Mouse (Mus musculus): ENCODE results near the gene Slc6a13.

GRCm38 (mm10) chr6:121363956-121364355, 63.9 kb downstream of the Slc6a13 start:
- TF ChIP-seq ZNF384 (IDR thresholded peaks at IDR 0.05; ENCODE audit: low read depth, low read length) (no peak), MAX (IDR thresholded peaks at IDR 0.05; ENCODE audit: low read length) (no peak), USF1 (IDR thresholded peaks at IDR 0.05; ENCODE audit: low read depth, low read length) (no peak), EP300 (IDR thresholded peaks at IDR 0.05; ENCODE audit: low read length) (no peak), MXI1 (IDR thresholded peaks at IDR 0.05; ENCODE audit: low read depth, low read length) (no peak), CTCF (conservative IDR thresholded peaks at IDR 0.05 in 1 of 2, IDR thresholded peaks at IDR 0.05 in 1 of 2; ENCODE audit: low read depth in 2 of 2, low read length in 2 of 2) (no peak), NRF1 (IDR thresholded peaks at IDR 0.05; ENCODE audit: low read depth, low read length) (no peak), POLR2A (IDR thresholded peaks at IDR 0.05; ENCODE audit: low read depth, low read length) (no peak), CHD2 (IDR thresholded peaks at IDR 0.05; ENCODE audit: low read length) (no peak), ZC3H11A (IDR thresholded peaks at IDR 0.05; ENCODE audit: low read depth, low read length) (no peak), NELFE (IDR thresholded peaks at IDR 0.05; ENCODE audit: low read depth, low read length) (no peak), PAX5 (IDR thresholded peaks at IDR 0.05; ENCODE audit: low read length) (no peak), MYC (IDR thresholded peaks at IDR 0.05; ENCODE audit: low read depth, low read length) (no peak)

All from CH12.LX (cell line).